Mouse (Mus musculus) forebrain, embryonic 16.5 days (tissue): ENCODE results near the gene Sik3. TPM values are rescaled to one million over a fixed set of nuclear protein-coding genes. Genes with fewer than 3 reads are reported as not detected.

Experiments used
- ATAC-seq: fragments of 200-750 bp; cut with Nextera tagmentation; 2 replicates; pipeline ENCODE4 v1.8.0; 2017; ENCODE audit warnings: mild to moderate bottlenecking, moderate library complexity
- H3K27ac ChIP-seq: fragments of 300-500 bp; sonication (generic); 2 replicates; pipeline ENCODE4 v1.5.1; 2014; ENCODE audit warnings: low read length, control low read depth
- H3K27me3 ChIP-seq: fragments of 300-500 bp; sonication (generic); replicated peaks from 2 replicates; pipeline ENCODE4 v1.6.1; 2014; ENCODE audit warnings: low read length; ENCODE audit not compliant: control insufficient read depth, insufficient read depth
- H3K36me3 ChIP-seq: fragments of 300-500 bp; sonication (generic); 2 replicates; pipeline ENCODE4 v1.6.1; 2014; ENCODE audit not compliant: control insufficient read depth, insufficient read depth
- H3K4me1 ChIP-seq: fragments of 300-500 bp; sonication (generic); replicated peaks from 2 replicates; pipeline ENCODE4 v1.6.1; 2014; ENCODE audit warnings: low read length; ENCODE audit not compliant: control insufficient read depth, insufficient read depth
- H3K4me2 ChIP-seq: fragments of 300-500 bp; sonication (generic); 2 replicates; pipeline ENCODE4 v1.6.1; 2014; ENCODE audit warnings: mild to moderate bottlenecking, low read length, control low read depth
- H3K4me3 ChIP-seq: fragments of 300-500 bp; sonication (generic); replicated peaks from 2 replicates; pipeline ENCODE4 v1.5.1; 2014; ENCODE audit warnings: mild to moderate bottlenecking, low read length, control low read depth
- H3K9ac ChIP-seq: fragments of 300-500 bp; sonication (generic); replicated peaks from 2 replicates; pipeline ENCODE4 v1.6.1; 2014; ENCODE audit warnings: low read depth, low read length, control low read depth
- H3K9me3 ChIP-seq: fragments of 300-500 bp; sonication (generic); 2 replicates; pipeline ENCODE4 v1.6.1; 2016; ENCODE audit warnings: low read length; ENCODE audit not compliant: control insufficient read depth
- WGBS: fragments of 180-500 bp; shearing (Covaris S2); extraction: QIAGEN DNeasy Blood & Tissue Kit; methylation state at CpG from one replicate; pipeline ENCODE4 v1.1.7; 2014; 5-methylcytosine and 5-hydroxymethylcytosine counted together
- polyA plus RNA-seq: library from polyadenylated mRNA; unstranded; fragments of >200 nt; fragmentation: Nextera tagmentation; extraction: Ambion mirVana; gene quantifications from 2 replicates; pipeline ENCODE4 v1.2.1, GENCODE M21; 2015

The Sik3 gene
- polyA plus RNA-seq, 1 experiment from 2014 or later = 5.3 TPM

- H3K36me3 ChIP-seq = no peaks in the 10 kb centered on the region
- 65% methylated on average over 7 of the region's 7 CpGs for WGBS
- no peak within 1 kb of the TSS for H3K27ac ChIP-seq
- no peak within 1 kb of the TSS for H3K9ac ChIP-seq
- H3K4me2 ChIP-seq = no peak within 1 kb of the TSS
- H3K27me3 ChIP-seq = no peaks in the 10 kb centered on the region
- H3K9me3 ChIP-seq = no peaks in the 10 kb centered on the region
- ATAC-seq = no peak
- H3K4me3 ChIP-seq = no peak within 1 kb of the TSS
- H3K4me1 ChIP-seq = no peaks in the 10 kb centered on the region
These were observed 228.0 kb downstream of the Sik3 start, which contains the start of gene Apoa4 for GRCm38 (mm10) chr9:46240526-46241153. Gene Apoa4 (plus strand): TSS chr9:46240696.

- H3K9ac ChIP-seq = no peak overlapping the region
- no peak overlapping the region for H3K27ac ChIP-seq
- H3K4me2 ChIP-seq = no peak overlapping the region
- H3K36me3 ChIP-seq = no peaks in the 10 kb centered on the region
- WGBS = 83% methylated on average over 2 of the region's 2 CpGs
- H3K27me3 ChIP-seq = no peaks in the 10 kb centered on the region
- H3K4me3 ChIP-seq = no peak overlapping the region
- H3K9me3 ChIP-seq = no peaks in the 10 kb centered on the region
- ATAC-seq = no peak
- no peaks in the 10 kb centered on the region for H3K4me1 ChIP-seq
These were observed 229.2 kb downstream of the Sik3 start for GRCm38 (mm10) chr9:46241818-46242217.

GRCm38 (mm10) chr9:46243122-46243521 is 230.5 kb downstream of the Sik3 start:
- H3K36me3 ChIP-seq = no peaks in the 10 kb centered on the region
- H3K27me3 ChIP-seq = no peaks in the 10 kb centered on the region
- H3K27ac ChIP-seq = no peak overlapping the region
- H3K4me3 ChIP-seq = no peak overlapping the region
- H3K4me2 ChIP-seq = no peak overlapping the region
- H3K9ac ChIP-seq = no peak overlapping the region
- no peaks in the 10 kb centered on the region for H3K4me1 ChIP-seq
- no peaks in the 10 kb centered on the region for H3K9me3 ChIP-seq
- 70% methylated on average over 4 of the region's 4 CpGs for WGBS
- ATAC-seq = no peak

GRCm38 (mm10) chr9:46243584-46243983 is 231.0 kb downstream of the Sik3 start:
- Histone ChIP-seq H3K4me3 (no peak overlapping the region), H3K4me2 (no peak overlapping the region), H3K27me3 (no peaks in the 10 kb centered on the region), H3K36me3 (no peaks in the 10 kb centered on the region), H3K9ac (no peak overlapping the region), H3K4me1 (no peaks in the 10 kb centered on the region), H3K27ac (no peak overlapping the region), H3K9me3 (no peaks in the 10 kb centered on the region)
- no peak for ATAC-seq
- WGBS = 38% methylated on average over 8 of the region's 8 CpGs

- Histone ChIP-seq H3K4me1 (no peaks in the 10 kb centered on the region), H3K9me3 (no peaks in the 10 kb centered on the region), H3K4me3 (no peak overlapping the region), H3K27me3 (no peaks in the 10 kb centered on the region), H3K27ac (no peak overlapping the region), H3K4me2 (no peak overlapping the region), H3K9ac (no peak overlapping the region), H3K36me3 (no peaks in the 10 kb centered on the region)
- peak; percentile 83 for ATAC-seq
- 24% methylated on average over 10 of the region's 11 CpGs for WGBS
These were observed 234.2 kb downstream of the Sik3 start for GRCm38 (mm10) chr9:46246752-46247324.

- Histone ChIP-seq H3K4me3 (no peak overlapping the region), H3K27me3 (no peaks in the 10 kb centered on the region)
These were observed 243.6 kb downstream of the Sik3 start for GRCm38 (mm10) chr9:46256177-46256576.

GRCm38 (mm10) chr9:46256658-46257385 is 244.2 kb downstream of the Sik3 start:
- no peak overlapping the region for H3K9ac ChIP-seq
- WGBS = 89% methylated on average over 10 of the region's 10 CpGs

More at GRCm38 (mm10) chr9:46256177-46256576, 243.6 kb downstream of the Sik3 start:
- no peak overlapping the region for H3K9ac ChIP-seq
- H3K36me3 ChIP-seq = no peaks in the 10 kb centered on the region
- WGBS = 92% methylated on average over 7 of the region's 7 CpGs
- H3K9me3 ChIP-seq = no peaks in the 10 kb centered on the region
- no peak for ATAC-seq
- H3K4me2 ChIP-seq = no peak overlapping the region
- no peak overlapping the region for H3K27ac ChIP-seq
- H3K4me1 ChIP-seq = no peaks in the 10 kb centered on the region

GRCm38 (mm10) chr9:46257546-46257945 is 244.9 kb downstream of the Sik3 start:
- no peaks in the 10 kb centered on the region for H3K4me1 ChIP-seq
- no peak for ATAC-seq
- no peaks in the 10 kb centered on the region for H3K36me3 ChIP-seq
- H3K4me3 ChIP-seq = no peak overlapping the region
- H3K27me3 ChIP-seq = no peaks in the 10 kb centered on the region
- no peak overlapping the region for H3K4me2 ChIP-seq
- WGBS = 82% methylated on average over 3 of the region's 3 CpGs
- H3K9me3 ChIP-seq = no peaks in the 10 kb centered on the region
- H3K27ac ChIP-seq = no peak overlapping the region
- no peak overlapping the region for H3K9ac ChIP-seq

More at GRCm38 (mm10) chr9:46256658-46257385, 244.2 kb downstream of the Sik3 start:
- Histone ChIP-seq H3K9me3 (no peaks in the 10 kb centered on the region), H3K27me3 (no peaks in the 10 kb centered on the region), H3K36me3 (no peaks in the 10 kb centered on the region), H3K27ac (no peak overlapping the region), H3K4me3 (no peak overlapping the region), H3K4me2 (no peak overlapping the region), H3K4me1 (no peaks in the 10 kb centered on the region)
- ATAC-seq = no peak

GRCm38 (mm10) chr9:46259111-46259510 is 246.5 kb downstream of the Sik3 start:
- ATAC-seq = no peak
- no peaks in the 10 kb centered on the region for H3K36me3 ChIP-seq
- H3K9me3 ChIP-seq = no peaks in the 10 kb centered on the region
- H3K4me1 ChIP-seq = no peaks in the 10 kb centered on the region
- no peak overlapping the region for H3K4me2 ChIP-seq
- WGBS = 92% methylated on average over 6 of the region's 6 CpGs
- no peak overlapping the region for H3K9ac ChIP-seq
- no peak overlapping the region for H3K27ac ChIP-seq
- H3K4me3 ChIP-seq = no peak overlapping the region
- no peaks in the 10 kb centered on the region for H3K27me3 ChIP-seq
